Mouse (Mus musculus) neural tube, embryonic 12.5 days (tissue): Measurements from ENCODE around the gene Fbxo9. TPM values are rescaled to one million over a fixed set of nuclear protein-coding genes. Genes with fewer than 3 reads are reported as not detected.

Experiments used
- ATAC-seq: fragments of 200-750 bp; cut with Nextera tagmentation; 2 replicates; pipeline ENCODE4 v1.8.0; 2017; ENCODE audit warnings: low read depth, mild to moderate bottlenecking, moderate TSS enrichment, moderate library complexity; ENCODE audit not compliant: low FRiP score
- H3K27ac ChIP-seq: fragments of 300-500 bp; sonication (generic); 2 replicates; pipeline ENCODE4 v1.5.1; 2016
- H3K27me3 ChIP-seq: fragments of 300-500 bp; sonication (generic); replicated peaks from 2 replicates; pipeline ENCODE4 v1.6.1; 2016; ENCODE audit warnings: mild to moderate bottlenecking
- H3K36me3 ChIP-seq: fragments of 300-500 bp; sonication (generic); 2 replicates; pipeline ENCODE4 v1.6.1; 2016; ENCODE audit warnings: mild to moderate bottlenecking
- H3K4me1 ChIP-seq: fragments of 300-500 bp; sonication (generic); 2 replicates; pipeline ENCODE4 v1.6.1; 2016
- H3K4me2 ChIP-seq: fragments of 300-500 bp; sonication (generic); replicated peaks from 2 replicates; pipeline ENCODE4 v1.6.1; 2016; ENCODE audit warnings: mild to moderate bottlenecking
- H3K4me3 ChIP-seq: fragments of 300-500 bp; sonication (generic); 2 replicates; pipeline ENCODE4 v1.5.1; 2016
- H3K9ac ChIP-seq: fragments of 300-500 bp; sonication (generic); 2 replicates; pipeline ENCODE4 v1.6.1; 2016; ENCODE audit warnings: mild to moderate bottlenecking
- H3K9me3 ChIP-seq: fragments of 300-500 bp; sonication (generic); 2 replicates; pipeline ENCODE4 v1.6.1; 2016; ENCODE audit warnings: mild to moderate bottlenecking
- WGBS: fragments of 180-500 bp; shearing (Covaris S2); methylation state at CpG from one replicate; pipeline ENCODE4 v1.1.7; 2016; 5-methylcytosine and 5-hydroxymethylcytosine counted together
- polyA plus RNA-seq: library from polyadenylated mRNA; unstranded; fragments of >200 nt; fragmentation: Nextera tagmentation; extraction: Ambion mirVana; gene quantifications from 2 replicates; pipeline ENCODE4 v1.2.1, GENCODE M21; 2016

Fbxo9 gene
- polyA plus RNA-seq, 1 experiment from 2014 or later, result 53.4 TPM

- Histone ChIP-seq H3K27ac (no peak overlapping the region), H3K4me1 (peaks cover 8% of the 10 kb centered on the region; the same call in 1 of the 2 replicates), H3K36me3 (no peaks in the 10 kb centered on the region; the same call in 1 of the 2 replicates), H3K9me3 (no peaks in the 10 kb centered on the region), H3K4me3 (peak overlapping the region; percentile 82), H3K4me2 (peak overlapping the region; percentile 88), H3K27me3 (no peaks in the 10 kb centered on the region), H3K9ac (peak overlapping the region; percentile 90)
- no peak for ATAC-seq
- 30% methylated on average over 6 of the region's 6 CpGs for WGBS
Measured at GRCm38 (mm10) chr9:78107582-78107911, 1.3 kb downstream of the Fbxo9 start.

DNA sequence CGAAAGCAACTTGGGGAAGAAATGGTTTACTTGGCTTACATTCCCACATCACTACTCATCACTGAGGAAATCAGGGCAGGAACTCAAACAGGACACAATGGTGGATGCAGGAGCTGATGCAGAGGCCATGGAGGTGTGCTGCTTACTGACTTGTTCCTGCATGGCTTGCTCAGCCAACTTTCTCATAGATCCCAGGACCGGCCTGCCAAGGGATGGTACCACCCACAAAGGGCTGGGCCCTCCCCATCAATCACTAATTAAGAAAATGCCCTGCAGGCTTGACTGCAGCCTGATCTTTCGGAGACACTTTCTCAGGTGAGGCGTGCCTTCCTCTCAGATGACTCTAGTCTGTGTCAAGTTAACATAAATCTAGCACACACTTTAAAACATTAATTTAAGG is 2.0 kb downstream of the Fbxo9 start:
- peak overlapping the region; percentile 88 for H3K4me2 ChIP-seq
- H3K9ac ChIP-seq, result no peak overlapping the region
- no peak overlapping the region for H3K27ac ChIP-seq
- no peak for ATAC-seq
- H3K4me1 ChIP-seq, result peaks cover 8% of the 10 kb centered on the region; the same call in 1 of the 2 replicates
- H3K36me3 ChIP-seq, result peaks cover 3% of the 10 kb centered on the region; the same call in 1 of the 2 replicates
- no peak overlapping the region; the same call in 1 of the 2 replicates for H3K4me3 ChIP-seq
- no peaks in the 10 kb centered on the region for H3K27me3 ChIP-seq
- 73% methylated on average over 4 of the region's 4 CpGs for whole genome bisulfite sequencing
- H3K9me3 ChIP-seq, result no peaks in the 10 kb centered on the region

GRCm38 (mm10) chr9:78105501-78105932 is 3.3 kb downstream of the Fbxo9 start:
- Histone ChIP-seq H3K4me3 (no peak overlapping the region), H3K9ac (no peak overlapping the region), H3K27ac (no peak overlapping the region), H3K4me2 (no peak overlapping the region), H3K9me3 (no peaks in the 10 kb centered on the region), H3K27me3 (no peaks in the 10 kb centered on the region), H3K4me1 (peaks cover 8% of the 10 kb centered on the region; the same call in 1 of the 2 replicates), H3K36me3 (peaks cover 10% of the 10 kb centered on the region; the same call in 1 of the 2 replicates)
- 84% methylated on average over 6 of the region's 6 CpGs for WGBS
- ATAC-seq, result no peak

- Histone ChIP-seq H3K9me3 (no peaks in the 10 kb centered on the region), H3K9ac (no peak overlapping the region), H3K4me2 (no peak overlapping the region), H3K36me3 (peaks cover 14% of the 10 kb centered on the region; the same call in 1 of the 2 replicates), H3K4me1 (peaks cover 8% of the 10 kb centered on the region; the same call in 1 of the 2 replicates), H3K27ac (no peak overlapping the region), H3K4me3 (no peak overlapping the region), H3K27me3 (no peaks in the 10 kb centered on the region)
- 87% methylated on average over 6 of the region's 6 CpGs for WGBS
- no peak for ATAC-seq
Measured at GRCm38 (mm10) chr9:78104973-78105372, 3.9 kb downstream of the Fbxo9 start.

GRCm38 (mm10) chr9:78103965-78104560 is 4.8 kb downstream of the Fbxo9 start:
- Histone ChIP-seq H3K9ac (no peak overlapping the region), H3K27me3 (no peaks in the 10 kb centered on the region), H3K4me3 (no peak overlapping the region), H3K9me3 (no peaks in the 10 kb centered on the region), H3K4me1 (peaks cover 8% of the 10 kb centered on the region; the same call in 1 of the 2 replicates), H3K36me3 (peaks cover 16% of the 10 kb centered on the region; the same call in 1 of the 2 replicates), H3K27ac (no peak overlapping the region), H3K4me2 (no peak overlapping the region)
- ATAC-seq, result no peak
- 91% methylated on average over 8 of the region's 8 CpGs for WGBS

DNA sequence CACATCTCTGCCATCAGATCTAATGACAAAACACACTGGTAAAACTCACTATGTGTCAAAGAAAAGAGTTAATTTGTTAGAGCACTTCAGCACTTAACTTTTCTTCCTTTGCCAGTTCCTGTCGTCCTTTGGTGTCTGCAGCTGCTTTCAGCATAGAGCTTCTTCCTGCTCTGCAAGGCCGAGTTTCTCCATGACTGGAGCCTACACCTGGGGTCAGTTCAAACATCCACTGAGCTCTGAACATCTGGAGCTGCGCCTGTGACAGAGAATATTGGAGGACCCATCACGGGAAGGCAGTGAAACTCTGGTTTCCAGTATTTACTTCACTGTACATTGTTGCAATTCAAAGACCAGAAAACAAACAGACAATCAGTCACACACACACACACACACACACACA is 7.4 kb downstream of the Fbxo9 start:
- Histone ChIP-seq H3K36me3 (peaks cover 39% of the 10 kb centered on the region), H3K4me3 (no peak overlapping the region), H3K9ac (no peak overlapping the region), H3K4me1 (no peaks in the 10 kb centered on the region), H3K4me2 (no peak overlapping the region), H3K27me3 (no peaks in the 10 kb centered on the region), H3K27ac (no peak overlapping the region), H3K9me3 (no peaks in the 10 kb centered on the region)
- ATAC-seq, result no peak
- WGBS, result 84% methylated on average over 4 of the region's 4 CpGs

DNA sequence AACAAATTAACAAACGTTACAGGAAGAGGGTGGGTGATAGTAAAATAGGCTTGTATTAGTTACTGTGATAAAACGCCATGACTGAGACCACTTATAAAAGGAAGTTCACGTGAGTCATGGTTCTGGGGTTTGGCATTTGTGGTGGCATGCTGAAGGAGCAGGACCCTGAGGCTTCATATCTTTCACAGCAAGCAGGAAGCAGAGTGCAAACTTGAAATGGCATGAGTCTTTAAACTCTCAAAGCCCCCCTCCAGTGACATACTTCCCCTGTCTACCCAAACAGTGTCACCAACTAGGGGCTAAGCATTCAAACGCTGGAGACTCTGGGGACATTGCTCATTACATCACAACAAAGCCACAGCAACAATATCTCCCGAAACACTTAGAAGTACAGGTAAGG is 7.9 kb downstream of the Fbxo9 start:
- Histone ChIP-seq H3K9me3 (no peaks in the 10 kb centered on the region), H3K4me2 (no peak overlapping the region), H3K4me1 (no peaks in the 10 kb centered on the region), H3K27me3 (no peaks in the 10 kb centered on the region), H3K4me3 (no peak overlapping the region), H3K27ac (no peak overlapping the region), H3K36me3 (peaks cover 41% of the 10 kb centered on the region), H3K9ac (no peak overlapping the region)
- no peak for ATAC-seq
- 88% methylated on average over 5 of the region's 5 CpGs for WGBS

DNA sequence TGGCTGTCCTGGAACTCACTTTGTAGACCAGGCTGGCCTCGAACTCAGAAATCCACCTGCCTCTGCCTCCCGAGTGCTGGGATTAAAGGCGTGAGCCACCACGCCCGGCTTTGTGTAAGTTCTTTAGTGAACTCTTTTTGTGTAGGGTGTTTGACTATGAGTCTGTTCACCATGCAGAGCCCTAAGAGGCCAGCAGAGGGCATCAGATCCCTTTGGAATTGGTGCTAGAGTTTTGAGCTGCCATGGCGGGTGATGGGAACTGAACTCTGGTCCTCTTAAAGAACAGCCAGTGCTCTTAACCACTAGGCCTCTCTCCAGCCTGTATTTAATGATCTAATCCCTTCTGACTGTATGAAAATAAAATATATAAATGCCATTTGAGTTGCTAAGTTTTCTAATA is 12.5 kb downstream of the Fbxo9 start:
- ATAC-seq, result no peak
- Histone ChIP-seq H3K36me3 (peaks cover 55% of the 10 kb centered on the region), H3K27me3 (no peaks in the 10 kb centered on the region), H3K4me2 (no peak overlapping the region), H3K9ac (no peak overlapping the region), H3K4me3 (no peak overlapping the region), H3K27ac (no peak overlapping the region), H3K4me1 (no peaks in the 10 kb centered on the region), H3K9me3 (no peaks in the 10 kb centered on the region)
- WGBS, result 98% methylated on average over 6 of the region's 6 CpGs

- Histone ChIP-seq H3K4me2 (no peak overlapping the region), H3K27me3 (no peaks in the 10 kb centered on the region), H3K9ac (no peak overlapping the region), H3K27ac (no peak overlapping the region), H3K36me3 (peaks cover 50% of the 10 kb centered on the region), H3K4me3 (no peak overlapping the region), H3K9me3 (no peaks in the 10 kb centered on the region), H3K4me1 (no peaks in the 10 kb centered on the region)
- 96% methylated on average over 12 of the region's 12 CpGs for WGBS
- ATAC-seq, result no peak
Measured at GRCm38 (mm10) chr9:78095686-78096085, 13.2 kb downstream of the Fbxo9 start.

GRCm38 (mm10) chr9:78090596-78090995 is 18.3 kb downstream of the Fbxo9 start:
- Histone ChIP-seq H3K9me3 (no peaks in the 10 kb centered on the region), H3K4me2 (no peak overlapping the region), H3K27me3 (no peaks in the 10 kb centered on the region), H3K4me1 (no peaks in the 10 kb centered on the region), H3K36me3 (peaks cover 31% of the 10 kb centered on the region; the same call in 1 of the 2 replicates), H3K4me3 (no peak overlapping the region), H3K27ac (no peak overlapping the region), H3K9ac (no peak overlapping the region)
- 94% methylated on average over 3 of the region's 3 CpGs for WGBS
- ATAC-seq, result no peak

- WGBS, result 93% methylated on average over 1 of the region's 1 CpGs
- Histone ChIP-seq H3K4me1 (no peaks in the 10 kb centered on the region), H3K4me3 (no peak overlapping the region), H3K9ac (no peak overlapping the region), H3K9me3 (no peaks in the 10 kb centered on the region), H3K4me2 (no peak overlapping the region), H3K27me3 (no peaks in the 10 kb centered on the region), H3K27ac (no peak overlapping the region), H3K36me3 (peaks cover 35% of the 10 kb centered on the region)
- ATAC-seq, result no peak
Measured at GRCm38 (mm10) chr9:78089906-78090305, 19.0 kb downstream of the Fbxo9 start.

GRCm38 (mm10) chr9:78088971-78089370 is 19.9 kb downstream of the Fbxo9 start:
- H3K36me3 ChIP-seq, result peaks cover 42% of the 10 kb centered on the region
- no peak overlapping the region for H3K4me3 ChIP-seq
- no peak for ATAC-seq
- no peak overlapping the region for H3K9ac ChIP-seq
- no peaks in the 10 kb centered on the region for H3K27me3 ChIP-seq
- H3K27ac ChIP-seq, result no peak overlapping the region
- H3K4me2 ChIP-seq, result no peak overlapping the region
- H3K9me3 ChIP-seq, result no peaks in the 10 kb centered on the region
- no peaks in the 10 kb centered on the region for H3K4me1 ChIP-seq
- 86% methylated on average over 7 of the region's 7 CpGs for WGBS

DNA sequence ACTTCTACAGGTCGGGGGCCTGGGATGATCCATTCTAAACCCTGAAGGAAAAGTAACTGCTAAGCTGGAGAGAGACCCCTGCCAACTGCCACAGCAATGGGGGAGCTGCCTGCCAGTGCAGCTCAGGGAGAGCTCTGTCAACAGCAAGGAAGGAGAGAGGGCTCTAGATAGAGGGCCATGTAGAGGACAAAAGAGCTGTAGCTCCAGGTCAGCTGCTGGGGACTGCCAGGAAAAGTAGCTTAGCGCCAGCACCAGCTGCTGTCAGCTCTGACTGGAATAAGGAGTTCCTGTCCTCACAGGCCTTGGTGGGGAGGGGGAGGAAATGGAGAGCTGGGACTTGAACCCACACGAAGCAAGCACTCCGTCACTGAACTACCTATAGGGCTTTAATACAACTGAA is 20.3 kb downstream of the Fbxo9 start:
- Histone ChIP-seq H3K27me3 (no peaks in the 10 kb centered on the region), H3K9me3 (no peaks in the 10 kb centered on the region), H3K36me3 (peaks cover 46% of the 10 kb centered on the region), H3K4me1 (no peaks in the 10 kb centered on the region), H3K9ac (no peak overlapping the region), H3K4me3 (no peak overlapping the region), H3K27ac (no peak overlapping the region), H3K4me2 (no peak overlapping the region)
- whole genome bisulfite sequencing, result 78% methylated on average over 4 of the region's 4 CpGs
- no peak for ATAC-seq
